Mouse (Mus musculus): ENCODE data around the gene Sirpb1b. TPM values are rescaled to one million over a fixed set of nuclear protein-coding genes. Genes with fewer than 3 reads are reported as not detected.
"Not testable (repeated sequence)": the region's sequence is repeated elsewhere in the genome, so short reads cannot be mapped to it uniquely, and the experiment has no call there.

The Sirpb1b gene
- not detected in 2 replicates for polyA plus RNA-seq (2012; rRNA removed)

- 68% methylated on average over 1 of the region's 1 CpGs for WGBS
- not testable (repeated sequence) for H3K4me3 ChIP-seq (replicated peaks; ENCODE audit: insufficient read depth, low read depth, low read length); H3K27ac ChIP-seq (ENCODE audit: insufficient read depth, low read length); DNase-seq; H3K27me3 ChIP-seq (ENCODE audit: control insufficient read depth, insufficient read depth, low read length); H3K4me1 ChIP-seq (ENCODE audit: control insufficient read depth, insufficient read depth, low read length)
Measured at GRCm38 (mm10) chr3:15574887-15575286, at the start of gene Sirpb1b. Gene Sirpb1b, minus strand, starts transcription at chr3:15575065.

- not testable (repeated sequence) for H3K4me1 ChIP-seq (ENCODE audit: control insufficient read depth, insufficient read depth, low read length); H3K27me3 ChIP-seq (ENCODE audit: control insufficient read depth, insufficient read depth, low read length); H3K27ac ChIP-seq (ENCODE audit: insufficient read depth, low read length); DNase-seq; H3K4me3 ChIP-seq (replicated peaks; ENCODE audit: insufficient read depth, low read depth, low read length)
- 94% methylated on average over 2 of the region's 2 CpGs for WGBS
Measured at GRCm38 (mm10) chr3:15590377-15591117, 15.7 kb upstream of the Sirpb1b start.

GRCm38 (mm10) chr3:15586665-15587064 lies 11.8 kb upstream of the Sirpb1b start:
- H3K4me1 ChIP-seq (ENCODE audit: control insufficient read depth, insufficient read depth, low read length); H3K27ac ChIP-seq (ENCODE audit: insufficient read depth, low read length); DNase-seq; H3K4me3 ChIP-seq (replicated peaks; ENCODE audit: insufficient read depth, low read depth, low read length); H3K27me3 ChIP-seq (ENCODE audit: control insufficient read depth, insufficient read depth, low read length): not testable (repeated sequence)
- 84% methylated on average over 1 of the region's 1 CpGs for WGBS

- H3K4me3 ChIP-seq (replicated peaks; ENCODE audit: insufficient read depth, low read depth, low read length) = no peak overlapping the region
- DNase-seq = no peak
- no peaks in the 10 kb centered on the region for H3K27me3 ChIP-seq (ENCODE audit: control insufficient read depth, insufficient read depth, low read length)
- H3K4me1 ChIP-seq (ENCODE audit: control insufficient read depth, insufficient read depth, low read length) = no peaks in the 10 kb centered on the region
- TF ChIP-seq CTCF (IDR thresholded peaks at IDR 0.05; ENCODE audit: borderline replicate concordance, insufficient read depth, low read depth, low read length) = no peak
- TF ChIP-seq POLR2A (IDR thresholded peaks at IDR 0.05; ENCODE audit: borderline replicate concordance, insufficient read depth, low read length) = no peak
- no peak overlapping the region for H3K27ac ChIP-seq (ENCODE audit: insufficient read depth, low read length)
- 81% methylated on average over 1 of the region's 1 CpGs for WGBS
Measured at GRCm38 (mm10) chr3:15583452-15583851, 8.6 kb upstream of the Sirpb1b start.

GRCm38 (mm10) chr3:15582948-15583347 lies 8.1 kb upstream of the Sirpb1b start:
- not testable (repeated sequence) for H3K27me3 ChIP-seq (ENCODE audit: control insufficient read depth, insufficient read depth, low read length); H3K4me3 ChIP-seq (replicated peaks; ENCODE audit: insufficient read depth, low read depth, low read length); DNase-seq; H3K4me1 ChIP-seq (ENCODE audit: control insufficient read depth, insufficient read depth, low read length); H3K27ac ChIP-seq (ENCODE audit: insufficient read depth, low read length)
- 83% methylated on average over 3 of the region's 3 CpGs for WGBS

GRCm38 (mm10) chr3:15576466-15576865 lies 1.6 kb upstream of the Sirpb1b start:
- not testable (repeated sequence) for H3K4me3 ChIP-seq (replicated peaks; ENCODE audit: insufficient read depth, low read depth, low read length); H3K27me3 ChIP-seq (ENCODE audit: control insufficient read depth, insufficient read depth, low read length); DNase-seq; H3K4me1 ChIP-seq (ENCODE audit: control insufficient read depth, insufficient read depth, low read length); H3K27ac ChIP-seq (ENCODE audit: insufficient read depth, low read length)

- H3K4me1 ChIP-seq (ENCODE audit: control insufficient read depth, insufficient read depth, low read length) = no peaks in the 10 kb centered on the region
- DNase-seq = no peak
- no peak overlapping the region for H3K27ac ChIP-seq (ENCODE audit: insufficient read depth, low read length)
- H3K27me3 ChIP-seq (ENCODE audit: control insufficient read depth, insufficient read depth, low read length) = no peaks in the 10 kb centered on the region
- no peak for TF ChIP-seq CTCF (IDR thresholded peaks at IDR 0.05; ENCODE audit: borderline replicate concordance, insufficient read depth, low read depth, low read length)
- no peak for TF ChIP-seq POLR2A (IDR thresholded peaks at IDR 0.05; ENCODE audit: borderline replicate concordance, insufficient read depth, low read length)
- H3K4me3 ChIP-seq (replicated peaks; ENCODE audit: insufficient read depth, low read depth, low read length) = no peak overlapping the region
Measured at GRCm38 (mm10) chr3:15528589-15528988, 46.3 kb downstream of the Sirpb1b start.

- not testable (repeated sequence) for H3K4me1 ChIP-seq (ENCODE audit: control insufficient read depth, insufficient read depth, low read length); DNase-seq; H3K27me3 ChIP-seq (ENCODE audit: control insufficient read depth, insufficient read depth, low read length); H3K4me3 ChIP-seq (replicated peaks; ENCODE audit: insufficient read depth, low read depth, low read length); H3K27ac ChIP-seq (ENCODE audit: insufficient read depth, low read length)
- 82% methylated on average over 11 of the region's 11 CpGs for WGBS
Measured at GRCm38 (mm10) chr3:15513608-15514007, 61.3 kb downstream of the Sirpb1b start.

- H3K27me3 ChIP-seq (ENCODE audit: control insufficient read depth, insufficient read depth, low read length); H3K27ac ChIP-seq (ENCODE audit: insufficient read depth, low read length); DNase-seq; H3K4me3 ChIP-seq (replicated peaks; ENCODE audit: insufficient read depth, low read depth, low read length); H3K4me1 ChIP-seq (ENCODE audit: control insufficient read depth, insufficient read depth, low read length): not testable (repeated sequence)
- WGBS = 81% methylated on average over 3 of the region's 3 CpGs
Measured at GRCm38 (mm10) chr3:15507792-15508321, 67.0 kb downstream of the Sirpb1b start.

GRCm38 (mm10) chr3:15474831-15475230 lies 100.0 kb downstream of the Sirpb1b start:
- not testable (repeated sequence) for DNase-seq; H3K4me1 ChIP-seq (ENCODE audit: control insufficient read depth, insufficient read depth, low read length); H3K4me3 ChIP-seq (replicated peaks; ENCODE audit: insufficient read depth, low read depth, low read length); H3K27ac ChIP-seq (ENCODE audit: insufficient read depth, low read length); H3K27me3 ChIP-seq (ENCODE audit: control insufficient read depth, insufficient read depth, low read length)
- WGBS = 46% methylated on average over 2 of the region's 2 CpGs

- H3K4me1 ChIP-seq (ENCODE audit: control insufficient read depth, insufficient read depth, low read length); H3K27ac ChIP-seq (ENCODE audit: insufficient read depth, low read length); H3K27me3 ChIP-seq (ENCODE audit: control insufficient read depth, insufficient read depth, low read length); H3K4me3 ChIP-seq (replicated peaks; ENCODE audit: insufficient read depth, low read depth, low read length); DNase-seq: not testable (repeated sequence)
- WGBS = 37% methylated on average over 2 of the region's 3 CpGs
Measured at GRCm38 (mm10) chr3:15470158-15470557, 104.7 kb downstream of the Sirpb1b start.
